Mouse (Mus musculus): Measurements from ENCODE around the gene Ambp. TPM values are rescaled to one million over a fixed set of nuclear protein-coding genes. Genes with fewer than 3 reads are reported as not detected.
A peak's percentile ranks its signal among the peaks of the same experiment; 100 is the strongest.

Gene Ambp
- total RNA-seq, 2 experiments from 2014 or later, result not detected

GRCm38 (mm10) chr4:63118639-63119437 lies 35.8 kb downstream of the Ambp start:
- DNase-seq, result peak; percentile 65 to 86

- DNase-seq, result no peak
Measured at GRCm38 (mm10) chr4:63105651-63106050, 48.9 kb downstream of the Ambp start.

GRCm38 (mm10) chr4:63102025-63102424 lies 52.6 kb downstream of the Ambp start:
- no peak for DNase-seq

GRCm38 (mm10) chr4:63100478-63100877 lies 54.1 kb downstream of the Ambp start:
- DNase-seq, result no peak

GRCm38 (mm10) chr4:63097603-63098002 lies 57.0 kb downstream of the Ambp start:
- DNase-seq, result peak; percentile 59

Other genes with a start within 250 kb of the Ambp start
- under 1 TPM; 0.20 to 0.23 TPM for gene Zfp618, start 189.2 kb downstream of the Ambp start, total RNA-seq (2021)
- gene Kif12, start 17.3 kb upstream of the Ambp start, total RNA-seq (2021), result not detected
- 1 to 10 TPM; 1.1 to 1.6 TPM for gene Col27a1, start 59.2 kb upstream of the Ambp start, total RNA-seq (2021)
- gene Orm1, start 189.8 kb upstream of the Ambp start, total RNA-seq (2021), result 1 to 10 TPM in 1 of 2 experiments, under 1 TPM in 1; 0.84 to 3.7 TPM
- 1 to 10 TPM; 2.2 to 3.1 TPM for gene Orm3, start 201.4 kb upstream of the Ambp start, total RNA-seq (2021)
- under 1 TPM in 1 of 2 experiments, not detected in 1; 0.82 TPM for gene Orm2, start 207.7 kb upstream of the Ambp start, total RNA-seq (2021)
- gene Akna, start 248.6 kb upstream of the Ambp start, total RNA-seq (2021), result 1 to 10 TPM; 3.5 to 7.3 TPM

Data from heart, adult 18-20 months (tissue).